Mouse (Mus musculus): ENCODE results near the gene Gm10553.
"Not testable (repeated sequence)": the region's sequence is repeated elsewhere in the genome, so short reads cannot be mapped to it uniquely, and the experiment has no call there.

Gm10553 gene

GRCm38 (mm10) chr1:85099864-85100263 lies at the start of gene Gm10553:
Gm10553 (plus strand) TSS chr1:85100164.
- not testable (repeated sequence) for DNase-seq (ENCODE audit: low read depth)

- DNase-seq (ENCODE audit: low read depth) = not testable (repeated sequence)
Measured at GRCm38 (mm10) chr1:85071690-85072089, 28.3 kb upstream of the Gm10553 start.

GRCm38 (mm10) chr1:85073099-85073498 lies 26.9 kb upstream of the Gm10553 start:
- not testable (repeated sequence) for DNase-seq (ENCODE audit: low read depth)

DNA sequence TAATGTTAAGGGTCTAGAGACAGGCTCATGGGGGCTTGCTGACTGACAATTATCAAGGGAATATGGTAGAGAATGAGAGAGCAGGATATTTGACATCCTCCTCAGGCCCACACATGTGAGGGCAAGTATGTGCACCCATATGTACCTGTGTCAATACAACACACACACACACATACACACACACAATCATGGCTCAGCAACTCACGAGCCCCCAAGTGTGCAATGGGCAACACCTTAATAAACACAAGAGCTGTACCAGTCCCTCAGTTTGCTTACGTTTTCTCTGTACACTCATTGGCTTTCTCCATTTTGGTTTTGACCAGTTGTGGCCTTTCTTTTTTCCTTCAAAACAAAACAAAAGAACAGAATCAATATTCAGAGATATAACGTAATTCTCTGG lies 15.2 kb upstream of the Gm10553 start:
- DNase-seq (ENCODE audit: low read depth) = not testable (repeated sequence)

- DNase-seq (ENCODE audit: low read depth) = not testable (repeated sequence)
Measured at GRCm38 (mm10) chr1:85086211-85086610, 13.8 kb upstream of the Gm10553 start.

DNA sequence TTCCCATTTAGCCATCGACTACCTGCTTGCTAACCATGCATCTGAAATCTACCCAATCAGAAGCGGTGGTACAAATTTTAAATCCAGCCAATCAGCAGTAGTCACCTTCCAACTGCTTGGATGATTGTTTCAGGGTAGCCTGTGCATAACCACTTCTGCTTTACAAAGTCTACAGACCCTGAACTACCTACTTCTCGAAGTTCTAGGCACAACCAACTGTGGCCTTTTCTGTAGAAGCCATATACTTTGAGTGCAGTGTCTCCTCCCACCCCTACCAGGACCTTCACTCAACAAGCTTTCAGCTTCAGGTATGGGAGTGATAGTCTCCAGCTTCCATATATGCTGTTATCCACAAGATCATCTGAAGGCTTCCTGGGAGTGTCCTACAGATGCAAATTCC lies 7.8 kb upstream of the Gm10553 start:
- not testable (repeated sequence) for DNase-seq (ENCODE audit: low read depth)

DNA sequence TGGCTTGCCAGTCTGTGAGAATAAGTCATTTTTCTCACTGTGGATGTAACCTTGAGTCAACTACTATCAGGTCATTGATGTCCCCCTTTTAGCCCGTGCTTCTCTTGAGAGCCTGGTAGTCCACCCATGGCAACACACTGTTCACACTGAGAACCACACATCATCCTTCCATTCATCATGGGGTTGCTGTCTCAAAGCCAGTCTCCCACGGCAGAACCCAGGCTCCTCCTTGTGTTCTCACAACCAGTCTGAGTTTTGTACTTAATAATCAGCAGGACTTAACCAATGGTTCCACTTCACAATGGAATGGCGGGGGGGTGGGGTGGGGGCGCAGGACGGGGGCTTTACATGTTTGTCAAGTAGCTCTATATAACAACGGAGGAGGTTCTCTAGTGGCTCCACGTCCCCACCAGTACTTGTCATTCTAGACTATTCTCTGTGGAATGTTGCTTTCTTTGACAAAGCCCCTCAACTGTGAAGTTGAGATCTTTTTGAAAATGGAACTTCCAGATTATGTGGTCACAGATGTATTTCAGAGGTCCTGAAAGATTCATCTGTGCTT lies 6.9 kb upstream of the Gm10553 start:
- DNase-seq (ENCODE audit: low read depth) = not testable (repeated sequence)

DNA sequence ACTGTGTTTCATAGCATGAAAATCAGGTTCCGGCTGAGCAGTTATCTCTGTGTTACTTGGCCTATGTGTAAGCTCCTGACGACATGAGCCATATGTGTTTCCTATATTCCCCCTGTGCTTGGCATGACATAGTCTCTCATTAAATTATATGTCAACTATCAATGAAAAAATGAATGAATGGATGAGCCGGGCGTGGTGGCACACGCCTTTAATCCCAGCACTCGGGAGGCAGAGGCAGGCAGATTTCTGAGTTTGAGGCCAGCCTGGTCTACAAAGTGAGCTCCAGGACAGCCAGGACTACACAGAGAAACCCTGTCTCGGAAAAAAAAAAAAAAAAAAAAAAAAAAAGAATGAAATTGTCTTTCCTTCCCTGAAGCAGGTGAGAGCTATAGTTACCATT lies 883 bp upstream of the Gm10553 start:
- not testable (repeated sequence) for DNase-seq (ENCODE audit: low read depth)

DNA sequence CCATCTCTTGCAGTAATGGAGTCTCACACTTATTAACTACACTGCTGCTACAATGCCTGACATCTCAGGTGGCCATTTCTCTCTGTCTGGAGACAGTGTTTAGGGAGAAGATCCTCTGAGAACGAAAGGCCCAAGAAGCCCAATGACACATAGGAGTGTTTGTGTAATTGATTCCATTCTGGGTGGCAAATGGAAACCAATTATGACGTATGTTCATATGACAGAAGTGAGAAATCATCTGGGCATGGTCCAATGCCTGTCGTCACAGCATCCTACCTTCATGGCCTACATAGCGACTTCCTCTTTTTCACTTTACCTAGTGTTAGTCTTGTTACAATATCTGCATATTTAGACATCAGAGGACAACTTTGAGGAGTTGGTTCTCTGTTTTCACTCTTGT lies 1.8 kb downstream of the Gm10553 start:
- DNase-seq (ENCODE audit: low read depth) = not testable (repeated sequence)

DNA sequence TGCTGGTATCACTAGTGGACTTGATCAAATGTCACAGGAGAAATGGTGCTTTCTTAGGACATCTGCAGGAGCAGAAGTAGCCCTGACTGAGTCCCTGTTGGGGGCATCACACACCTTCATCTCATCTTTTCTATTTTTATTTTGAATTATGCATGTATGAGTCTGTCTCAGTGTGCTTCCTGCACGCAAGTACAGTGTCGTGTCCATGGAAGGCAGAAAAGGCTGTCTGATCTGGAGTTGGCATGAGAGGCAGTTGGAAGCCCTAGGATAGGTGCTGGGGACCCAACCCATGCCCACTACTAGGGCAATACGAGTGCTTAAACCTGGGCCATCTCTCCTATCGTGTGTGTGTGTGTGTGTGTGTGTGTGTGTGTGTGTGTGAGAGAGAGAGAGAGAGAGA lies 5.4 kb downstream of the Gm10553 start:
- DNase-seq (ENCODE audit: low read depth) = not testable (repeated sequence)

DNA sequence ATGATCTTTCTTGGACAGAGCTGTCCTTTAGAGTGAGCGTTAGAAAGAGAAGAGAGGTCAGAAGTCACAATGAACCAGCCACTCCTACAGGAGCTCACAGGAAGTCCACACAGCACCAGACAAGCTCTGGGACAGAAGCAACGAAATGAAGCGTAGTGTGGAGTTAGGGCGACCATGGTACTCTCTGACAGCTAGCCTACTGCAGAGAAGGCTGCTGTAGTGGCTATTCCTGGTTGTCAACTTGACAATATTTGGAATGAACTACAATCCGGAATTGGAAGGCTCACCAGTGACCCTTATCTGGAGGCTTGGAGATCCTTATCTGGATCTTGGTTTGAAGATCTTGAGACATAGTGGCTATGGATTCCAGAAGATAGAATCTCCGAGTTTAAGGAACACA lies 6.0 kb downstream of the Gm10553 start:
- not testable (repeated sequence) for DNase-seq (ENCODE audit: low read depth)

- not testable (repeated sequence) for DNase-seq (ENCODE audit: low read depth)
Measured at GRCm38 (mm10) chr1:85109753-85110152, 9.8 kb downstream of the Gm10553 start, which contains the start of gene A530032D15Rik. A530032D15Rik (minus strand) TSS chr1:85109853.

DNA sequence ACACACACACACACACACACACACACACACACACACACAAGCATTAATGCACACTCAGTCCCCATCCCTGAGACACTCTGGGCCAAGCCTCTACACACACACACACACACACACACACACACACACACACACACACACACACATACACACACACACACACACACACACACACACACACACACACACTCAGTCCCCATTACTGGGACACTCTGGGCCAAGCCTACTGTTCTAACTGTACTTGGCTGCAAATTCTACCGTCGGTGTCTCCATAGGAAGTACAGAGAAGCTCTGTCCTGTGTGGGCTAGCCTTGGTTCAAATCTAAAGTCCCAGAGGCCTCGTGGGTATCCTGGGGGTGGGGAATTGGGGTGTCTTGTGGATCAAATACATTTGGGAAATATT lies 10.9 kb downstream of the Gm10553 start:
- DNase-seq (ENCODE audit: low read depth) = not testable (repeated sequence)

GRCm38 (mm10) chr1:85111572-85111971 lies 11.6 kb downstream of the Gm10553 start:
- DNase-seq (ENCODE audit: low read depth) = not testable (repeated sequence)

DNA sequence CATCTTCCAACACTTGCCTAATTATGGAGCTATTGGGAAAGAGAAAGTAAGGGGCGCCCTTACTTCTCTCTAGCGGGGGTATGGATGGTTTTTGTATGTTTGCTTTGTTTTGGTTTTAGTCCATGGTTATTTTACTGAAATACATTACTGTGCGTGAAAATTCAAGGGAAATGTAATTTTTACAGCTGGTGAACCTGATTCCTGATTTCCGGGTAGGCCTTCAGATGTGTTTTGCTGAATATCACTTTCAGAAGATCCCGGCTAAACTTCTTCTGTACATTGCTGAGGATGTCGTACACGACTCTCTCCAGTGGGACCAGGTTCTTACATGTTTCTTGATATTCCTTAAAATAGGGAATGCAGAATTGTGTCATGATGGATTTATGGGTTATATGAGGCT lies 12.3 kb downstream of the Gm10553 start:
- DNase-seq (ENCODE audit: low read depth) = not testable (repeated sequence)

- not testable (repeated sequence) for DNase-seq (ENCODE audit: low read depth)
Measured at GRCm38 (mm10) chr1:85112889-85113288, 12.9 kb downstream of the Gm10553 start.

GRCm38 (mm10) chr1:85114078-85114477 lies 14.1 kb downstream of the Gm10553 start:
- not testable (repeated sequence) for DNase-seq (ENCODE audit: low read depth)

GRCm38 (mm10) chr1:85114666-85115402 lies 14.9 kb downstream of the Gm10553 start:
- DNase-seq (ENCODE audit: low read depth) = not testable (repeated sequence)

DNA sequence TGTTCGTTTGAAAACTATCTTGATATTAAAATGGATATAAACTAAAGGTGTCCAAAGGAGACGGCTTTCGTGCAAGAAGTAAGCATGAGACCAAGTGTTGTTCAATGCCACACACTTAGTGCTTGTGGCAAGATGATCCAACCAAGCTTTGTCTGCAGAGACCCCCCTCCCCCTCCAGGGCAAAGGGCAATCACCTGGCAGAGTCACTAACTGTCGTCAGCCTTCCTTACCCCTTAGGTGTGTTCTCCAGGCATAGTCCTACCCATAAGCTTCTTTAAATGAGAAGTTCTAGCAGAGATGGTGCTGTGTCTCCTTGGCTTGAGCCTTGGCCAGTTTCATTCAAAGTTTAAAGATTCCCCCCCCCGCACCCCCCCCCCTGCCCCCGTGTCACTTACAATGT lies 17.6 kb downstream of the Gm10553 start:
- DNase-seq (ENCODE audit: low read depth) = not testable (repeated sequence)

DNA sequence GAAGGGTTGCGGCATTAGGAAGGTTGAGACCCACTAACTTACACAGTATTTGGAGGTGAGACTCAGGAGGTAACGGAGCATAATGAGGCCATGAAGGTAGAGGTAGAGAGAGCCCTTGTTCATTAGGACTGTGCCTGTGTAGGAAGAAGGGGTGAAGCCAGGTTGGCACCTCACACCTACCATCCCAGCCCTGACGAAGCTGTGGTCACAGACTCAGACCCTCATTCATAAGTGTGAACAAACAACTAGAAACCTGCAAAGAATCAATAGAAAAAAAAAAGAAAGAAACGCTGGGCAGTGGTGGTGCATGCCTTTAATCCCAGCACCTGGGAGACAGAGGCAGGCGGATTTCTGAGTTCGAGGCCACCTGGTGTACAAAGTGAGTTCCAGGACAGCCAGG lies 18.4 kb downstream of the Gm10553 start:
- DNase-seq (ENCODE audit: low read depth) = not testable (repeated sequence)

GRCm38 (mm10) chr1:85121841-85122240 lies 21.9 kb downstream of the Gm10553 start:
- not testable (repeated sequence) for DNase-seq (ENCODE audit: low read depth)

- not testable (repeated sequence) for DNase-seq (ENCODE audit: low read depth)
Measured at GRCm38 (mm10) chr1:85133671-85134070, 33.7 kb downstream of the Gm10553 start.
